In genomic region chr1:12405391-12406270, GRCm38 (mm10) we compare ENCODE assay signal across 13 mouse cellular contexts.
DNase-seq lines count a peak whose midpoint lies in the region; TF ChIP-seq lines count a peak whose summit lies in the region.
"Had no signal": no experiment of that assay in that cellular context is flagged by ENCODE, and none has a peak within 500 bp of the region (broad histone marks: within the 10 kb centered on the region; RNA-seq: fewer than 3 reads in every experiment).

No protein-coding gene starts in this region.

- no peak overlapping the region for H3K4me3 ChIP-seq in gastrocnemius, adult 2 months
- H3K4me3 ChIP-seq: embryonic facial prominence, embryonic 12.5 days; liver, embryonic 13.5 days; midbrain, embryonic 12.5 days had no signal

- no peak for DNase-seq in gastrocnemius, adult 2 months
- no peak for DNase-seq in gastrocnemius, postnatal 4 days (ENCODE audit: low spot score in 2 of 2)
- DNase-seq in brain, adult 2 months (ENCODE audit: low read depth, low spot score), result peak; percentile 35
- DNase-seq in heart, adult 18-20 months, result peak; percentile 67 to 80
- peak; percentile 19 for DNase-seq in heart, postnatal 25 days (ENCODE audit: low spot score)
- no peak for DNase-seq in layer of hippocampus, adult 9-11 months
- DNase-seq in B cell, adult 2 months, result no peak
- no peak for DNase-seq in left cerebral cortex, adult 9 months (ENCODE audit: low spot score in 2 of 2)
- DNase-seq: cerebellum, adult 11 months; liver, embryonic 13.5 days; right cerebral cortex, postnatal 25 days had no signal

- H3K27ac ChIP-seq in gastrocnemius, adult 2 months, result peak overlapping the region; percentile 69
- H3K27ac ChIP-seq: embryonic facial prominence, embryonic 12.5 days; liver, embryonic 13.5 days; midbrain, embryonic 12.5 days had no signal

- TF ChIP-seq CTCF in gastrocnemius, adult 2 months (IDR thresholded peaks at IDR 0.05), result no peak

- intact Hi-C loops in gastrocnemius, adult 2 months (cut with DNase I), result no loop called here
- intact Hi-C loops in heart, postnatal 25 days (cut with DNase I), result loop anchor here (5.0 to 10.0 kb wide), 3 partner anchors 329 to 432 kb away; no protein-coding TSS in a partner anchor

Comparison
In these comparisons a context has a peak if more than half of its experiments do, and no peak if none do; other contexts are left out.
1. DNase-seq: peak in brain, adult 2 months (single experiment), heart, adult 18-20 months (2 of 2) and heart, postnatal 25 days (single experiment); none in gastrocnemius, adult 2 months (single experiment), gastrocnemius, postnatal 4 days (0 of 2), layer of hippocampus, adult 9-11 months (single experiment), B cell, adult 2 months (0 of 2) and left cerebral cortex, adult 9 months (0 of 2).